Mouse (Mus musculus) olfactory bulb, adult 2 months (tissue): ENCODE results near the gene Vav3.

ENCODE experiments used
- CTCF ChIP-seq: fragments of 200-500 bp; IDR thresholded peaks from 2 replicates; pipeline ENCODE4 v1.5.1; 2012; ENCODE audit warnings: low read depth, mild to moderate bottlenecking, low read length, moderate library complexity; ENCODE audit not compliant: insufficient read depth
- POLR2A ChIP-seq: fragments of 200-500 bp; IDR thresholded peaks from 2 replicates; pipeline ENCODE4 v1.6.1; 2012; ENCODE audit warnings: mild to moderate bottlenecking, low read depth, low read length, moderate library complexity; ENCODE audit not compliant: insufficient read depth

DNA sequence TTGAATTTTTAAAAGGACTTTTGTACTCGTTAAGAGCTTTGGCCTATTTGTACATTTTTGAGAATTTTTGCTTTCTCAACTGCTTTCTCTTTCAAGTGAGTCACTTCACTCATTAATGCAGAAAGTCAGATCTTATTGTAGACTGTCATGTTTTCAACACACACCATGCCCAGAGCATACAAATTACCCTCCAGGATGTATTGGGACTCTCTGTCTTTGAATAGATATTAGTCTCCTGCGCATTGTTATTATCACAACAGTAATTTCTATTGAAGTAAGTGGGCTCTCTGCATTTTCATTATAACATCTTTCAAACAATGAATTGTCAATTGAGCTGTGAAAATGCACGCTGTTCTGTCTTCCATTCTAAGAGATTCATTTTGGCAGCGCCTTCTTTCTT is 295.6 kb downstream of the Vav3 start:
- TF ChIP-seq CTCF = no peak
- no peak for TF ChIP-seq POLR2A
